Mouse (Mus musculus): ENCODE measurements around the gene Wdr25.

DNA sequence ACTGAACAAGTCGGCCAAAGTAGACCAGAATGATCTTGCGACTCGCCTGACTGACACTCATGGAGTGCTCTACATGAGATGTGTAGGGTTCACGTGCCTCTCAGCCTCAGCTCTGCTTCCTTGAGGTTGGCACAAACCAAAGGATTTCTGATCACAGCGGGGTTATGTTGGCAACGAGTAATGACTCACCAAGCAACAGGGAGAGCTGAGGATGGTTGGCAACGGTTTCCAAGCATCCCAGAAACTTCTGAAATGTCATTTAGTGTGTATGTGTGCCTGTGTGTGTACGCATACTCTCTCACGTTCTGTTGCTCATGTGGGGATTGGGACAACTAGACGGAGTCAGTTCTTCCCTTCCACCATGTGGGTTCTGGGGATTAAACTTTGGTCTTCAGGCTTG is 74.6 kb downstream of the Wdr25 start:
- TF ChIP-seq POLR2A (IDR thresholded peaks at IDR 0.05; ENCODE audit: low read depth, low read length) (no peak), CTCF (IDR thresholded peaks at IDR 0.05; ENCODE audit: extremely low read depth, insufficient read depth, insufficient read length, insufficient replicate concordance) (no peak)
